Mouse (Mus musculus): ENCODE data around the gene Ftl1.
"Not testable (repeated sequence)": the region's sequence is repeated elsewhere in the genome, so short reads cannot be mapped to it uniquely, and the experiment has no call there.

Ftl1 gene

GRCm38 (mm10) chr7:45459564-45460140 lies at the start of gene Ftl1:
Gene Ftl1 (minus strand): TSS chr7:45459884.
- peak; percentile 96 to 99 for DNase-seq

GRCm38 (mm10) chr7:45509181-45509882 lies 49.6 kb upstream of the Ftl1 start:
- DNase-seq = no peak

GRCm38 (mm10) chr7:45508561-45508960 lies 48.9 kb upstream of the Ftl1 start:
- DNase-seq = no peak

- peak in 1 of 2 experiments; percentile 60 for DNase-seq
Measured at GRCm38 (mm10) chr7:45507583-45507982, 47.9 kb upstream of the Ftl1 start.

GRCm38 (mm10) chr7:45498427-45498826 lies 38.7 kb upstream of the Ftl1 start:
- DNase-seq = no peak

GRCm38 (mm10) chr7:45494548-45494947 lies 34.9 kb upstream of the Ftl1 start:
- no peak for DNase-seq

- no peak for DNase-seq
Measured at GRCm38 (mm10) chr7:45492951-45493350, 33.3 kb upstream of the Ftl1 start.

- DNase-seq = no peak
Measured at GRCm38 (mm10) chr7:45492225-45492844, 32.7 kb upstream of the Ftl1 start.

- peak; percentile 61 to 71 for DNase-seq
Measured at GRCm38 (mm10) chr7:45491264-45491663, 31.6 kb upstream of the Ftl1 start.

GRCm38 (mm10) chr7:45490822-45491221 lies 31.1 kb upstream of the Ftl1 start:
- no peak for DNase-seq

- DNase-seq = no peak
Measured at GRCm38 (mm10) chr7:45489578-45489977, 29.9 kb upstream of the Ftl1 start.

- DNase-seq = peak; percentile 73 to 82
Measured at GRCm38 (mm10) chr7:45488293-45489204, 28.9 kb upstream of the Ftl1 start, which contains the start of gene Dhdh. Gene Dhdh (minus strand): TSS chr7:45488805.

- DNase-seq = no peak
Measured at GRCm38 (mm10) chr7:45487861-45488292, 28.2 kb upstream of the Ftl1 start.

GRCm38 (mm10) chr7:45486761-45487415 lies 27.2 kb upstream of the Ftl1 start, which contains the start of gene Gm45808:
Gene Gm45808 (minus strand): TSS chr7:45486811.
- DNase-seq = no peak

GRCm38 (mm10) chr7:45486158-45486557 lies 26.5 kb upstream of the Ftl1 start:
- no peak for DNase-seq

- DNase-seq = not testable (repeated sequence)
Measured at GRCm38 (mm10) chr7:45484985-45485384, 25.3 kb upstream of the Ftl1 start.

- DNase-seq = no peak
Measured at GRCm38 (mm10) chr7:45482166-45482565, 22.5 kb upstream of the Ftl1 start.

- peak; percentile 84 to 86 for DNase-seq
Measured at GRCm38 (mm10) chr7:45481374-45481927, 21.8 kb upstream of the Ftl1 start, which contains the start of gene Tulp2. Gene Tulp2 (plus strand): TSS chr7:45481877.

- DNase-seq = not testable (repeated sequence)
Measured at GRCm38 (mm10) chr7:45480310-45480709, 20.6 kb upstream of the Ftl1 start.

GRCm38 (mm10) chr7:45478774-45479173 lies 19.1 kb upstream of the Ftl1 start:
- DNase-seq = no peak

GRCm38 (mm10) chr7:45477003-45477402 lies 17.3 kb upstream of the Ftl1 start:
- peak; percentile 73 to 84 for DNase-seq

- no peak for DNase-seq
Measured at GRCm38 (mm10) chr7:45476453-45476852, 16.8 kb upstream of the Ftl1 start.

Data from kidney, postnatal 36 days (tissue).